Mouse (Mus musculus) embryonic facial prominence, embryonic 11.5 days (tissue): Measurements from ENCODE around the gene Rcn3. TPM values are rescaled to one million over a fixed set of nuclear protein-coding genes. Genes with fewer than 3 reads are reported as not detected.
"Not testable (repeated sequence)": the region's sequence is repeated elsewhere in the genome, so short reads cannot be mapped to it uniquely, and the experiment has no call there.

Experiments used
- ATAC-seq: fragments of 200-750 bp; cut with Nextera tagmentation; replicated peaks from 2 replicates; pipeline ENCODE4 v1.8.0; 2017; ENCODE audit warnings: low read depth; ENCODE audit not compliant: insufficient number of reproducible peaks, low FRiP score, low TSS enrichment
- DNase-seq: peaks from one replicate; pipeline ENCODE4 v3.0.0-alpha.2; 2015; ENCODE audit warnings: low spot score
- H3K27ac ChIP-seq: fragments of 300-500 bp; sonication (generic); replicated peaks from 2 replicates; pipeline ENCODE4 v1.5.1; 2014; ENCODE audit warnings: mild to moderate bottlenecking, low read depth, low read length, control low read depth
- H3K27me3 ChIP-seq: fragments of 300-500 bp; sonication (generic); 2 replicates; pipeline ENCODE4 v1.6.1; 2014; ENCODE audit warnings: mild to moderate bottlenecking, low read length, moderate library complexity, mixed read lengths; ENCODE audit not compliant: control insufficient read depth, insufficient read depth
- H3K36me3 ChIP-seq: fragments of 300-500 bp; sonication (generic); replicated peaks from 2 replicates; pipeline ENCODE4 v1.6.1; 2014; ENCODE audit warnings: low read depth, mild to moderate bottlenecking, low read length, moderate library complexity, mixed read lengths; ENCODE audit not compliant: control insufficient read depth, insufficient read depth
- H3K4me1 ChIP-seq: fragments of 300-500 bp; sonication (generic); 2 replicates; pipeline ENCODE4 v1.6.1; 2014; ENCODE audit warnings: low read length, mixed read lengths; ENCODE audit not compliant: control insufficient read depth, insufficient read depth
- H3K4me2 ChIP-seq: fragments of 300-500 bp; sonication (generic); 2 replicates; pipeline ENCODE4 v1.6.1; 2014; ENCODE audit warnings: low read depth, mild to moderate bottlenecking, control low read depth, low read length, moderate library complexity
- H3K4me3 ChIP-seq: fragments of 300-500 bp; sonication (generic); 2 replicates; pipeline ENCODE4 v1.5.1; 2014; ENCODE audit warnings: low read depth, low read length, control low read depth
- H3K9ac ChIP-seq: fragments of 300-500 bp; sonication (generic); replicated peaks from 2 replicates; pipeline ENCODE4 v1.6.1; 2014; ENCODE audit warnings: mild to moderate bottlenecking, control low read depth, low read length
- H3K9me3 ChIP-seq: fragments of 300-500 bp; sonication (generic); replicated peaks from 2 replicates; pipeline ENCODE4 v1.6.1; 2016; ENCODE audit warnings: mild to moderate bottlenecking, low read length, inconsistent platforms, mixed read lengths; ENCODE audit not compliant: control insufficient read depth
- WGBS: fragments of 180-500 bp; shearing (Covaris S2); extraction: QIAGEN DNeasy Blood & Tissue Kit; methylation state at CpG from one replicate; pipeline ENCODE4 v1.1.7; 2014; 5-methylcytosine and 5-hydroxymethylcytosine counted together
- polyA plus RNA-seq: library from polyadenylated mRNA; unstranded; fragments of >200 nt; fragmentation: Nextera tagmentation; extraction: Ambion mirVana; gene quantifications from 2 replicates; pipeline ENCODE4 v1.2.1, GENCODE M21; 2014

The Rcn3 gene
- polyA plus RNA-seq, 1 experiment from 2014 or later: 221 TPM

DNA sequence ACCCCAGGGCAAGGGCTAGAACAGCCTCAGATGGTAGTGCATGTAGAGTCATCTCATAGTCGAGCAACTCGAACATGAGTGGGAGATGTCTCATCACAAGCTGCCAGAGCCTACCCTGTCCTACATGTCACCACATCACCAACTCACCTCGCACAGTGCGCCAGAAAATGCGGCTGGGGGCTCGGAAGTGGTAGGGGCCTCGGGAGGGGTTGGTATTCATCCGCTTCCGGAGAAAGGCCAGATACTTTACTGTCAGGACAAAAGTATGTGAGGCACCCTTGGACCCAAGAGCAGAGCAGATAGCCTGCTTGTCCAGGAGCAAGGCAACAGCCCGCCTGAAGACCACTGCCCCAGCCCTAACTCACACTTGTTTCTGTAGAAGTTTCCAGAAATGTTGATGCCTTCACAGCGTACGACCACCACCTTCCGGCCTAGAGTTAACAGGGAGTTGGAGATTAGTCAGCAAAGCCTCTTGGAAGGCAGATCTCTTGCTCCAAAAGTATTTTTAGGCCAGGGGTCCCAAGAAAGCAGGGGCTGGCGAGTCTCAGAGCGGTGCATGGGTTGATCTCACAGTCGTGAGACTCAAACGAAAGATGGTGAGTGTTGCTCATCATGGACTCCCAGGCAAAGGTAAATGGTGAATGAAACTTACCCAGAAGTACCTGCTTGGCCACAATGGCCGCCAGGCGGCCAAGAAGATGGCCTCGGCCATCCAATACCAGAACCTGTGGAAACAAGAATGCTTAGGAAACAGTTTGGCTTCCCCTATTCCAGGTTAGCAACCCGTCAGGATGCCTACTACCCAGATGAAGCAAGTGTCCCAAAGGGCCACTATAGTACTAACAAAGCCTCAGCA lies 35.1 kb upstream of the Rcn3 start:
- peak overlapping the region; percentile 96 for H3K4me3 ChIP-seq
- peak; percentile 35 for DNase-seq
- peaks cover 12% of the 10 kb centered on the region for H3K36me3 ChIP-seq
- H3K27me3 ChIP-seq: no peaks in the 10 kb centered on the region
- peak overlapping the region; percentile 100 for H3K9ac ChIP-seq
- H3K4me1 ChIP-seq: peaks cover under 1% of the 10 kb centered on the region
- H3K27ac ChIP-seq: peak overlapping the region; percentile 91
- no peaks in the 10 kb centered on the region for H3K9me3 ChIP-seq
- WGBS: 40% methylated on average over 21 of the region's 21 CpGs
- ATAC-seq: no peak
- peak overlapping the region; percentile 88 for H3K4me2 ChIP-seq

DNA sequence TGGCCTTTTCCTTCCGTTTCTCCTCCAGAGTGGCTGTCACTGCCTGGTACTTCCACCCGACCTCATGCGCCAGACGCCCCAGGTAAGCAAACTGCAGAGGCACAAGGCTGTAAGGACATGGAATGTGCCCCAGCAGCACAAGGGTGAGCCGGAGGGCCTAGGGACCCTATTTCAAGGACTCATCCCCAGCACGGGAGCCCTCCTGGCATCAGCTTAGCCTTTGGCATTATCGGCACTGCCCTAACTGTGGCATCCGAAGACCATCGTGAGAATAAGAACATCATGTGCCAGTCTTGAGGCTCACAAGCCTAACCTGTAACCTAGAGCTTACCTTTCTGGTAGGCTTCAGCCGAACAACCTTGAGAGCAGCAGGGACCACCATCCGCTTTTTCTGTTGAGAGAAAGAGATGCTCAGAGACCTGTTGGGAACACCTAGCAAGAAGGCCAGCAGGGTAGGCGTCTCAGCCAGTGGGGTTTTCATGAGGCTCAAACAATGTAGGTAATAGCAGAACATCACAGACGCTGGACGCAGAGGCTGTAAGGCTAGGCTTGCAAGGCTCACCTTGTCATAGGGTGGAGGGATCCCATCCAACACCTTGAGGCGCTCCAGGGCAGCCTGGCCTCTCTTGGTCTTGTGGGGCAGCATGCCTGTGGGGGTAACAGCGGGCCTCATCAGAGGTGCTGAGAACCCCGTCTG lies 34.3 kb upstream of the Rcn3 start:
- Histone ChIP-seq H3K9ac (peak overlapping the region; percentile 100), H3K4me1 (peaks cover 3% of the 10 kb centered on the region)
- no peak for DNase-seq

DNA sequence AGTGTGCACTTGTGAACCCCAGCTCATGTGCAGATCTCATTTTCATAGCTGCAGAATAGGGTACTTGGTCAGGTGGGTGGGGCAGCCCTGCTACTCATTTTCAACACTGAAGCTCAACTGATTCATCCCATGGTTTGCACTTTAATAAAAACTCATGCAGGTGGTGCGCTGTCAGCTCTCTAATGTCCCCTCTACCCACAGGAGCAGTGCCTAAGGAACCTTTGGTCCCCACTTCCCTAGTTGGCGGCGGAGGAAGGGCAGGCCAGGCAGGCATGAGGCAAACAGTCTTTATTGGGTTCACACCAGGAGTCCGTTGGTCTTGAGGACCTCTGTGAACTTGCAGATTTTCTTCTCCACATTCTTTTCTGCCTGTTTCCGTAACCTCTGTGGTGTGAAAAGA lies 33.6 kb upstream of the Rcn3 start:
- not testable (repeated sequence) for ATAC-seq, H3K9ac ChIP-seq, DNase-seq, H3K4me3 ChIP-seq, H3K9me3 ChIP-seq, H3K27me3 ChIP-seq, H3K27ac ChIP-seq, H3K4me2 ChIP-seq, H3K4me1 ChIP-seq
- WGBS: 64% methylated on average over 5 of the region's 5 CpGs
- peaks cover 24% of the 10 kb centered on the region for H3K36me3 ChIP-seq

More for the DNA sequence above, 34.3 kb upstream of the Rcn3 start:
- Histone ChIP-seq H3K27ac (peak overlapping the region; percentile 91; the same call in 1 of the 2 replicates), H3K36me3 (peaks cover 18% of the 10 kb centered on the region), H3K9me3 (no peaks in the 10 kb centered on the region), H3K4me3 (peak overlapping the region; percentile 96; the same call in 1 of the 2 replicates), H3K4me2 (peak overlapping the region; percentile 88), H3K27me3 (no peaks in the 10 kb centered on the region)
- ATAC-seq: no peak
- WGBS: 74% methylated on average over 17 of the region's 17 CpGs

DNA sequence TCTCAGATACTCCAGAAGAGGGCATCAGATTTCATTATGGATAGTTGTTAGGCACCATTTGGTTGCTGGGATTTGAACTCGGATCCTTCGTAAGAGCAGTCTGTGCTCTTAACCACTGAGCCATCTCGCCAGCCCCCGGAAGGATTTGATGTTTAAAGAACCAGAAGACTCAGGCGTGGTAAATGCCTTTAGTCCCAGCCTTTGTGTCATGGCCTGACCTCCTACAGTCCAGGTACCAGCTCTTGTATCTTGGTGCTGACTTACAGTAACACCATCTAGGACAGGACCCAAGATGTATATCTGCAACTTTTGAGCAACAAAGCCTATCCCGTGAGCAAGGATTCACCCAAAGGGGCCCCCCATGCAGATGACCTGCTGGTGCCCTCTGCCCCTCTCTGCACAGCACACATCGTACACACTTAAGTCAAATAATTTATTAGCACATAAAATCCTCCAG lies 33.2 kb upstream of the Rcn3 start:
- no peaks in the 10 kb centered on the region for H3K9me3 ChIP-seq
- no peak overlapping the region for H3K4me3 ChIP-seq
- H3K27me3 ChIP-seq: no peaks in the 10 kb centered on the region
- H3K36me3 ChIP-seq: peaks cover 24% of the 10 kb centered on the region
- peak overlapping the region; percentile 77; the same call in 1 of the 2 replicates for H3K27ac ChIP-seq
- no peak for ATAC-seq
- H3K4me2 ChIP-seq: peak overlapping the region; percentile 21; the same call in 1 of the 2 replicates
- peak; percentile 73 for DNase-seq
- 24% methylated on average over 7 of the region's 7 CpGs for WGBS
- peaks cover 3% of the 10 kb centered on the region for H3K4me1 ChIP-seq
- no peak overlapping the region for H3K9ac ChIP-seq

DNA sequence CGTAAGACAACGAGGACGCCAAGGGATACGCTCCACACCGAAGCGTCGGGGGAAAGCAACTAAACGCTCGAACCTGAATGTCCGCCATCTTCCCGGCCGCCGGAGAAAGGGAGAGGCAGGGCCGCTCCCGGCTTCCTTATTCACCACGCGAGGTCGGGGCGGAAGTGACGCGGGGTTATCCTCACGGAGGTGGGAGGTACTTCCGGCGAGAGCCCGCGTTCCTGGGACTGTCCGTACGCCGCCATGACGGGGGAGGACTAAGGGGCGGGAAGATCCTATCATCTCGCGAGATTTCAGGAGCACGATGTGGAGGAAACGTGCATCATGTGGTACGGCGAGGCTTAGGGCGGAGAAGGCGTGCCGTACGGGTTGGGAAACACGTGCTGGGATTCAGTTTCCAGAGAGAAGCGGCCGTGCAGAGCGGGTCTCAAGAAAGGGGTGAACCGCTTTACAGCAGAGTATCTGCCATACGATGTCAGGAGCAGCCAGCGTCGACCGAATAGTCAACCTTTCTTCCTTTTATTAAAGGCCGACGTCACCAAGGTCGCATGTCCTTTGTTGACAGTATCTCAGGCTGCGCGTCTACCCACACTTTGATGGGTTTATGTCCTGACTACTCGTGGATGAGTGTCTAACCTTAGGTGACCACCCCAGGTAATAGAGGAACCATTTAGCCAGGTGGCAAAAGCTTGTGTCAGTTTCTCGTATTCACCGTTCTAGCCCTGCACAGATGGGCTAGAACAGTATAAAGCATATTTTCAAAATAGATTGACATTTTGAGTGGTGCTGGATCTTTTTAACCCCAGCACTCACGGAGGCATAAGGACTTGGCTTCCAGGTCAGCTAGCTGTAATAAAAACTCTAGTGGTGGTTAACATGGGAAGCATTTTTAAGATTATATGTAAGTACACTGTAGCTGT lies 32.5 kb upstream of the Rcn3 start, which contains the start of gene Rps11:
Rps11 (minus strand) TSS at position 216 of the 920 bp plus-strand sequence.
- H3K36me3 ChIP-seq: peaks cover 27% of the 10 kb centered on the region
- H3K9ac ChIP-seq: peak within 1 kb of the TSS; percentile 89
- H3K9me3 ChIP-seq: no peaks in the 10 kb centered on the region
- DNase-seq (peak; percentile 100), ATAC-seq (peak; percentile 82)
- peak within 1 kb of the TSS; percentile 65 for H3K4me3 ChIP-seq
- under 1% methylated on average over 59 of the region's 59 CpGs for WGBS
- peak within 1 kb of the TSS; percentile 77 for H3K27ac ChIP-seq
- H3K4me2 ChIP-seq: peak within 1 kb of the TSS; percentile 63
- H3K4me1 ChIP-seq: peaks cover 3% of the 10 kb centered on the region
- no peaks in the 10 kb centered on the region for H3K27me3 ChIP-seq

DNA sequence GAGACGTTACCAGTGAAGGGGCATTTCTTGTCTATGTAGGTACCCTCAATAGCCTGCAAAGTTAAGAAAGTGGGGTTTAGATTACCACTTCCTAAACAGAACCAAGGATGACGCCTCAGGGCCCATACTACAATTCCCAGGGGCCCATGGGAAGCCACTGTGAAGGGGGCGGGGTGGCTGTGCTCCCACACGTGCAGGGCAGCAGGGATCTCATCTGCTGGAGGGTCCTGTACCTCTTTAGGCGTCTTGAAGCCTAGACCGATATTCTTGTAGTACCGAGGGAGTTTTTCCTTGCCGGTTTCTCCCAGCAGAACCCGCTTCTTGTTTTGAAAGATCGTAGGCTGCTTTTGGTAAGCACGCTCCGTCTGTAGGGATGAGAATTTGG lies 31.2 kb upstream of the Rcn3 start:
- no peak overlapping the region for H3K27ac ChIP-seq
- H3K27me3 ChIP-seq: no peaks in the 10 kb centered on the region
- DNase-seq (peak; percentile 42), ATAC-seq (no peak)
- peak overlapping the region; percentile 65 for H3K4me3 ChIP-seq
- H3K4me2 ChIP-seq: peak overlapping the region; percentile 63
- peaks cover 27% of the 10 kb centered on the region for H3K36me3 ChIP-seq
- peak overlapping the region; percentile 89 for H3K9ac ChIP-seq
- peaks cover 3% of the 10 kb centered on the region for H3K4me1 ChIP-seq
- WGBS: 22% methylated on average over 12 of the region's 12 CpGs
- H3K9me3 ChIP-seq: no peaks in the 10 kb centered on the region

DNA sequence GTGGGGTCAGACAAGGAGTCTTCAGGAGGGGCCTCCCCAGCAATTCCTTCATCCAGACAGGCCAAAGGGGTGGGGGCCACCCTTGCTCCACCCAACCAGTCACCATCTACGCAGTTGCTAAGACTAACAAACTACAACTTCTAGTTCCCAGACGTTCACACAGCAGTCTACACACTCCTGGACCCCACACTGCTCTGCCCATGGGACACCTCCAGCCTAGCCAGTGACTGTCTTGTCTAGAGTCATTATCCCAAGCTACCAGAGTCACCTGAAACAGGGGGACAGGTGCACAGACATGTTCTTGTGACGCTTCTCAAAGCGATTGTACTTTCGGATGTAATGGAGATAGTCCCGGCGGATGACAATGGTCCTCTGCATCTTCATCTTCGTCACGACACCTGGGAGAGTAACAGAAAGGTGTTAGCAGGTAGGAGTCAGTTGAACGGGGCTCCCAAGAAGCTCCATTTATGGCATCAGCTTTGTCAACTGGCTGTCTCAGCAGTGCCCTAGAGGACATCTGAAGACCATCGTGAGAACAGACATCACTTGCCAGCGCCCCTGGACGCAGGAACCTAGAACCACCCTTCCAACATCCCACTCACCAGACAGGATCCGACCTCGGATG lies 30.7 kb upstream of the Rcn3 start:
- Histone ChIP-seq H3K36me3 (peaks cover 27% of the 10 kb centered on the region), H3K27ac (no peak overlapping the region), H3K4me3 (peak overlapping the region; percentile 65), H3K9me3 (no peaks in the 10 kb centered on the region), H3K4me2 (peak overlapping the region; percentile 63), H3K9ac (peak overlapping the region; percentile 89), H3K27me3 (no peaks in the 10 kb centered on the region), H3K4me1 (peaks cover 3% of the 10 kb centered on the region)
- 85% methylated on average over 15 of the region's 15 CpGs for WGBS
- ATAC-seq: no peak
- no peak for DNase-seq
